Mouse (Mus musculus) lung, postnatal 14 days (tissue): ENCODE data around the gene Smg5.

Source experiments
- DNase-seq: peaks from one replicate; pipeline ENCODE4 v3.0.0; 2021

The Smg5 gene

GRCm38 (mm10) chr3:88395742-88396141, 59.7 kb downstream of the Smg5 start:
- no peak for DNase-seq

GRCm38 (mm10) chr3:88398666-88399065, 62.6 kb downstream of the Smg5 start:
- no peak for DNase-seq

DNA sequence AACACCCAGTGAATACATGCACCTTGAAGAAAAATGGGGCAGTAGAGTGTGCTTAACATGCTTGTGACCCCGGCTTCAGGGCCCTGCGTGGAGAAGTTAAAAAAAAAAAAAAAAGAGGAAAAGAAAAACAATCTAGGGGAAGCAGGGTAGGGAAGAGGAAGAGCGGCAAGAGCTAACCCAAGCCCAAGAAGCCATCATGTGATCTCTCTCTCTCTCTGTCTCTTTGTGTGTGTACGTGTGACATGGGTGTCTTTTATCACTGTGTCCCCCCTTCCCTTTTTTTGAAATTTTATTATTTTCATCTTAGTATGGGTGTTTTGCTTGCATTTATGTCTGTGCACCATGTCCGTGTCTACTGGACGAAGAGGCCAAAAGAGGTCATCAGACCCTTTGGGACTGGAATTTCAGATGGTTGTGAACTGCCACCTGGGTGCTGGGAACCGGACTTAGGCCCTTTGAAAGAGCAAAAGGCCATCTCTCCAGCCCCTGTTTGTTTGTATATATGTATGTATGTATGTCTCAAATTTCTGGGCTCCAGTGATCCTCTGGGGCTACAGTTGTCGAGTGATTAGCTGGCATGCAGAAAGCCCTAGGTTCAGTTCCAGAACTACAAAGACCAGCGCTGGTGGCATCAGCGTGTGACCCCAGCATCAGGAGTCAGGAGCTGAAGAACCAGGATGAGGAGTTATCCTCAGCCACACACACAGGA, 67.6 kb downstream of the Smg5 start:
- no peak for DNase-seq

DNA sequence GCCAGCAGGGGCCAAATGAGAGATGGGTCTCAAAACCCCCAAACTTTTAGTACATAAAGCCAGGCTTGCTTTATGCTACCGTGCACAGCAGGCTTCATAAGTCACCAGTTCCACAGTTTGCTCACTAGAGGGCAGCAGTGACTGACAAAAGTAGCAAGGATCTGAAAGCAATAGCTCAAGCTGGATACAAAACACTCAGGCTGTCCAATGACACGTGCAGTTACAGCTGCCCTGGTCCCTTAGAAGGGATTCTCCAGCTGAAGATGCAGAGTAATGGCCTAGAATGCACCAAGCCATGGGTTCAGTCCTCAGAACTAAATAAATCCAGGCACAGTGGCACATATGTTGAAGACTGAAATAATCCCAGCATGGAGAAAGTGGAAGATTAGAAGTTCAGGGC, 71.0 kb downstream of the Smg5 start:
- DNase-seq, result peak; percentile 77

- DNase-seq, result no peak
These were observed 71.5 kb downstream of the Smg5 start for GRCm38 (mm10) chr3:88407529-88407928.

DNA sequence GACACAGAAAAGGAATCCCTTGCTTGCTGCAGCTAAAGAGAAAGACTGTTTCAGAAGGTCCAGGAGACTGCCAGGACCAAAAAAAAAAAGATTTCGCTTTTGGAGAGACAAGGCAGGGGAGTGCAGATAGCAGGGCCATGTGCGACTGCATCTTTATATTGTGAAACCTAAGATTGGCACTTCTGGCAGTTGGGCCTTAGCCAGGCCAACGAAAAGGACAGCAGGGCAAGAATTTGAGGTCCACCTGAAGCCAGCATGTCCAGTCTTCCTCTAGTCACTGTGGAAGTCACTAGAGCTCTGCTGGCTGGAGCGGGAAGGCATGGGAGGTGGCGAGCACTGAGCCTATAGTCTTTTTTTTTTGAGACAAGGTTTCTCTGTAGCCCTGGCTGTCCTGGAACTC, 72.9 kb downstream of the Smg5 start:
- no peak for DNase-seq

DNA sequence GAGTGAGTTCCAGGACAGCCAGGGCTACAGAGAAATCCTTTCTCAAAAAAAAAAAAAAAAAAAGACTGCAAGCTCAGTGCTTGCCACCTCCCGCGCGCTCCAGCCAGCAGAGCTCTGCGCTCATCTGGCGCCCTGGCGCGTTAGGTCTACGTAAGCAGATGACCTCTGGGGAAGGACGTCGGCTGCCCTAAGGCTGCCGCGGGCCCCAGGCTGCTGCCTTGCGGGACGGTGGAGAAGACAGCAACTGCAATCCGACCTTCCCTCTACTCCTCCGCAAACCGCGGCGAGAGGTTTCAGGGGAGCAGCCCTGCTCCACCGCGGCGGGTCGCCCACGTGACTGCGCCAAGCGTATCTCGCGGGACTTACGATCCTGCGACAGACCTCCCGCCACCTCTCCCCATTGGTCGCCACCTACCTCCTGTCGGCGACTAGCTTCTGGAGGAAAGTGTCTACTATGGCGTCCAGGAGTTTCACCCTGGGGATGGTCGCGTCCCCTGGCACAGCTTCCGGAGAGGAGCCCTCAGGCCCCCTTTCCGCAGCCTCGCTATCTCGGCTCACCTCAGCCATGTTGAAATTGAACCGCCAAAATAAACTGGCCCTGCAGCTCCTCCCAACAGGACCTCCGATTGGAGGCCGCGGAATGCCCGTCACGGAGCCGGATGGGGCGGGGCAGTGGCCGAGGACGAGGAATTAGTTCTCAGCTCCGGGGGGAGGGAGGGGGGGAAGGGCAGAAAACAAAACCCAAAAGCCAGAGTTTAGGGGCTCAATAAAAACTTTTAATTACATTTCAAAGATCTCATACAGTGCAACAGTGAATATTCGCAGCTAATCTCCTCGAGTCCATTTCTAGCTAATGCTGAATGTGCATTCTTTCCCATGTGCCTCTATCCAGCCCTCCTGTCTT, 73.9 kb downstream of the Smg5 start, which contains the start of gene Pmf1:
TSS of gene Pmf1 (minus strand) at position 591 of the 904 bp plus-strand sequence.
- DNase-seq, result peak; percentile 93

- DNase-seq, result peak; percentile 12
These were observed 74.6 kb downstream of the Smg5 start for GRCm38 (mm10) chr3:88410645-88411031.

DNA sequence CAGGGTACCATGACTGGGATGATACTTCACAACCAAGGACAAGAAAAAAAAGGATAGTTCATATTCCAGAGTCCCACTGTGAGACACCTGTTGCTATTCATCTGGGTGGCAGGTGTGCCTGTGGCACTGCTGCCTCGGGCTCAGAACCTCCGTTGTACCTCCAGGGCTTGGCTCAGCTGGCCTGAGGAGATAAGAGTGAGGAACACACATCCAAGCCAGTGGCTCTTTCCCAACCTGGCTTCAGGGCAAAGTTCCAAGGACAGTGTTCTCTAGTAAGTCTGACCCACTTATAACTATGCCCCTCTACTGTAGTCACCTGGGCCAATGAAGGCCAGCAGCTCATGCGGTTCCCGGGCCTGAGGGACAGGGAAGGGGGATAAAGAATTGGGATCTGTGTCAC, 75.6 kb downstream of the Smg5 start:
- DNase-seq, result no peak
